Mouse (Mus musculus) ovary, postnatal 10 days (tissue): ENCODE measurements around the gene Ces2c.
"Not testable (repeated sequence)": the region's sequence is repeated elsewhere in the genome, so short reads cannot be mapped to it uniquely, and the experiment has no call there.

Source experiments
- DNase-seq: peaks from one replicate; pipeline ENCODE4 v3.0.0; 2022; ENCODE audit warnings: low spot score

Gene Ces2c

GRCm38 (mm10) chr8:104846831-104847230 lies at the start of gene Ces2c:
Gene Ces2c (plus strand): TSS chr8:104847068.
- no peak for DNase-seq

GRCm38 (mm10) chr8:104799385-104799784 lies 47.5 kb upstream of the Ces2c start:
- no peak for DNase-seq

GRCm38 (mm10) chr8:104806127-104806526 lies 40.7 kb upstream of the Ces2c start:
- DNase-seq: no peak

- no peak for DNase-seq
Measured at GRCm38 (mm10) chr8:104808542-104809413, 38.1 kb upstream of the Ces2c start.

- no peak for DNase-seq
Measured at GRCm38 (mm10) chr8:104809436-104809835, 37.4 kb upstream of the Ces2c start.

GRCm38 (mm10) chr8:104826912-104827311 lies 20.0 kb upstream of the Ces2c start:
- DNase-seq: no peak

GRCm38 (mm10) chr8:104828221-104828620 lies 18.6 kb upstream of the Ces2c start:
- DNase-seq: no peak

GRCm38 (mm10) chr8:104831440-104831839 lies 15.4 kb upstream of the Ces2c start, which contains the start of gene Ces2b:
Gene Ces2b (plus strand): TSS chr8:104831572.
- no peak for DNase-seq

GRCm38 (mm10) chr8:104841360-104842078 lies 5.3 kb upstream of the Ces2c start:
- DNase-seq: no peak

- no peak for DNase-seq
Measured at GRCm38 (mm10) chr8:104847741-104848462, 1.0 kb downstream of the Ces2c start.

GRCm38 (mm10) chr8:104866844-104867531 lies 20.1 kb downstream of the Ces2c start:
- DNase-seq: not testable (repeated sequence)

GRCm38 (mm10) chr8:104868876-104869275 lies 22.0 kb downstream of the Ces2c start:
- DNase-seq: not testable (repeated sequence)

GRCm38 (mm10) chr8:104886223-104886926 lies 39.5 kb downstream of the Ces2c start:
- DNase-seq: not testable (repeated sequence)

- no peak for DNase-seq
Measured at GRCm38 (mm10) chr8:104901746-104902145, 54.9 kb downstream of the Ces2c start.
